Mouse (Mus musculus) thymus, postnatal 36 days (tissue): ENCODE measurements around the gene Hdac11.
A peak's percentile ranks its signal among the peaks of the same experiment; 100 is the strongest.

Experiments
- DNase-seq, 2 experiments: peaks; one replicate each; pipeline ENCODE4 v3.0.0; 2022; ENCODE audit warnings: mixed read lengths in 2 of 2

Gene Hdac11

DNA sequence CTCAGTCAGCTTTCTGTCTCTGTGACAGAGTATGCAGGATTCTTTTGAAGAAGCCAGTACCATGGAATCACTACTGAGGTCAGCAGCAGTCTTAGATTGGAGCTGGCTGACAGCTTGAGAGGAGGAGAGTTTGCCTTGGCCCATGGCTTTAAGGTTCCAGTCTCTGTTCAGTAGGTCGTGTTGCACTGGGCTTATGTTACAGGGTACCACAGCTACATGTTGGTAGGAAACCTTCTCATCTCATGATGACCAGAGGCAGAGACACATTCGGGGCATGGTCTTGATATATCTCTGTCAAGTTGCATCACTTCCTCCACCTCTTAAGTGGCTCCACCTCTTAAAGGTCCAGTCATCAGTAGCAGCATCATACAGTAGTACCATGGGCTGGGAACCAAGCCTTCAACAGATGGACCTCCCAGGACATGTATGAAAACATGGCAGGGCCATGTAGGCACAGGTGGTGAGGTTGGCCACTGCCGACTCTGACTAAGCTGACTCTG lies 15.0 kb downstream of the Hdac11 start:
- no peak for DNase-seq

DNA sequence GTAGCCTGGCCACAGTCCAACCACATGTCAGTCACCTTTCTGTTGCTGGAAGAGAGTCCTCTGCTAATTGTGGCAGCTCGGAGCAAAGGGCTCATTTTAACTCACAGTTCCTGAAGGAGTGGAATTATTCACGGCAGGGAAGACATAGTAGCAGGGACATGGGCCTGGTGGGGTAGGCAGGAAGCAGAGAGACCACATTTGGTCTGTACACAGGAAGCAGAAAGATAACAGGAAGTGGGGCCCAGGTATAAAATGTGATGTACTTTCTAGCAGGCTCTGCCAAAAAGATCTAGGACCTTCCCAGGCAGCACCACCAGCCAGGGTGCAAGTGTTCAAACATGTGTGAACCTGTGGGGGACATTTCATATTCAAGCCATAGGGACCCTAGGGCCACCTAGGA lies 15.9 kb downstream of the Hdac11 start:
- DNase-seq: no peak

- no peak for DNase-seq
Observed at GRCm38 (mm10) chr6:91173221-91173880, 16.9 kb downstream of the Hdac11 start.

GRCm38 (mm10) chr6:91174211-91174610 lies 17.7 kb downstream of the Hdac11 start:
- no peak for DNase-seq

DNA sequence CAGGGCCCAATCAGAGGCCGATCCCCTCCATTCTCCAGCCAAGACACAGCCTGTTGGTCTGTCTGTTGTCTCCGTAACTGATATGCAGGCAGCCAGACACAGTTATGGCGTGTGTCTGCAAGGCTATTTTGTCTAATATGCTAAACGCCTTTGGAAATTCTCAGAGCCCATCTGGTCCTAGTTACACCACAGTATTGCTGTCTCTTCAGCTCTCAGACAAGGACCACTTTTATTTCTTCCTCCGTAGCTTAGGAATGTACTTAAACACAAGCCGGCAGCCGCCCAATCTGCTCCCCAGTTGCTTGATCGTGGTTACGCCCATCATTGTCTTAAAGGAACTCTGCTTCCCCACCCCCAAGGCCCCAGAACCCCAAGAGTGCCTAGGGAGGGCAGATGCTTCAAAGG lies 24.3 kb downstream of the Hdac11 start:
- DNase-seq: no peak

- no peak for DNase-seq
Observed at GRCm38 (mm10) chr6:91181320-91181719, 24.9 kb downstream of the Hdac11 start.

DNA sequence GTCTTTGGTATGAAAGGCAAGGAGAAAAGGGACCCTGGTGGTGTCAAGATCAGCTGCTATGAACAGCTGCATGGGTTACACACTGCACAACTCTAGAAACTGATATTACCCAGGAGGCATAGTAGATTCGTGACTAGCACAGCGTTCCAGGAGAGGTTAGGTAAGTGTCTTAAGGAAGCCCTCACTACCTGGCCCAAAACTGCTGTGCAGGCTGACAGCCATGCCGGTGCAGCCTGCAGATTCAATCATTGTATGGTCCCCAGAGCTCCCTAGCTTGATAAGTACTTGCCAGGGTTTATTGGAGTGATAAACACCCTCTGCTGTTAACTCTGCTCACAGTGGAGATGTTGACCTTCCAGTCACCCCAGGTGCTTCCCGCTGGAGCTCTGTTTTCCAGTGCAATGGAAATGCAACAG lies 25.6 kb downstream of the Hdac11 start:
- no peak for DNase-seq

DNA sequence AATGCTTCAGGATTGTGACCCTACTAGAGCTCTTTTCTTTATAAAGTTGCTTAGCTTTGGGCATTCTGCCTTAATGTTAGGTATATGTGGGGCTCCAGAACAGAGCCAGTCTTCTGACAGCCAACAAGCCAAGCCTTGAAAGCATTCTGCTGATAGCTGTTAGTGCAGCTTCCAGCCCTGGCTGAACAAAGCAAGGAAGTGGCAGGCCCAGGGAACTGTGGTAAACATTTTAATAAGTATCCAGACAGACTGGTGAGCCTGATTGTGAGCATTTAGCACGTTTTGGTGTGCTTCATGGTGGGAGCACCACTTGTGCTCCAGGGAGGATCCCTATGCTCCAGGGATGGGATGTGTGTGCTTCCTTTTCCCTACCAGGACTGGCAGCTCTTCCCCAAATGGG lies 26.6 kb downstream of the Hdac11 start:
- DNase-seq: no peak

- no peak for DNase-seq
Observed at GRCm38 (mm10) chr6:91183980-91184379, 27.5 kb downstream of the Hdac11 start.

DNA sequence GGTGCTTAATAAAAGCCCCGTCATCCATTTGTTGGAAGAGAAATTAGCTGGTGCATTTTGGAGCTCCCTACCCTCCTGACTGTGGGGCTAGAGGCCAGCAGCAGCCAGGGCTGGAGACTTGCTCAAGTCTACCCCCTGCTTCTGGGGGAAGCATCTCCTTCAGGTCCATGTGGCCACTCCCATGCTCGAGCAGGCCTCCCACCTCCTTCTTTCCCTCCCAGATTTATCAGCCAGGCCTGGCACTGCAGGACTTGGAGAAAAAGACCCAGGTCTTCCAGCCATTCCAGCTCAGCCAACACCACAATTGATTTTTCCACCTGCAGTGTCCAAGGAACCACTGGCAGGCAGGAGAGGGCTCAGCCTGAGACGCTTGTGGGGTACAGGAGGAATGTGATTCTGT lies 28.3 kb downstream of the Hdac11 start:
- no peak for DNase-seq

DNA sequence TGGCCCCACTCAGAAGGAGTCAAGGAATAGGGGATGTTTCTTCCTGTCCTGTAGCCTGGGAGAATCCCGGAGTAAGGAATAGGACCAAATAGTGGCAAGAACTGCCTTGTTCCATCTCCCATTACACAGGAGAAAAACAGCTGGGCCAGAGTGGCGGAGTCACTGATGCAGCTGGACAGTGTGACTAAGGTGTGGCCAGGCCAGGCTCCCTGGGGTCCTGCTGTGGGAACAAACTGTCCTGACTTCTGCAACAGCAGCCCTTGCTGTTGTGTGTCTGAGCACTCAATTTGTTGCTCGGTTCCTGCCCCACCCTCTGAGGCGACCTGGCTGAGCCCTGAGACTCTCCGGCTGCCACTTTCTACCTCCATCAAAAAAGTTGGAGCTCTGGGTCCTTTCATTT lies 29.0 kb downstream of the Hdac11 start:
- DNase-seq: no peak

- peak in 1 of 2 experiments; percentile 22 for DNase-seq
Observed at GRCm38 (mm10) chr6:91186161-91186931, 29.9 kb downstream of the Hdac11 start.

DNA sequence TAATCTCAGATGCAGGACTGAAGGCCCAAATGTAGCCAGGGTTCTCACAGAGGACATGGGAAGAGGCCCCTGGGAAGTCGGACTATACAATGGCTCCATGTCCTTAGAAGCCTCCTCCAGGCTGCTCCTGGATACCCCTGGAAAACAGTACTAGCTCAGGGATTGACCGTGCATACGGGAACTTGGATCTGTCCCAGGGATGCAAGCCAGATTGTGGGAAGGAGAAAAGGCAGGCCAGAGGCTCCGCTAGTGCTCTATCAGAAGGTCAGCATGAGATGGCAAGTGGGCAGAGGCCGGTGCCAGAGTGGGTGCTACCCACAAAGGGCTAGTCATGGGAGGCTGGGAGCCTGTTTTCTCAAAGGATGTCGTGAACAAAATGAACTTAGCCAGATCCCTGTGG lies 30.5 kb downstream of the Hdac11 start:
- no peak for DNase-seq

DNA sequence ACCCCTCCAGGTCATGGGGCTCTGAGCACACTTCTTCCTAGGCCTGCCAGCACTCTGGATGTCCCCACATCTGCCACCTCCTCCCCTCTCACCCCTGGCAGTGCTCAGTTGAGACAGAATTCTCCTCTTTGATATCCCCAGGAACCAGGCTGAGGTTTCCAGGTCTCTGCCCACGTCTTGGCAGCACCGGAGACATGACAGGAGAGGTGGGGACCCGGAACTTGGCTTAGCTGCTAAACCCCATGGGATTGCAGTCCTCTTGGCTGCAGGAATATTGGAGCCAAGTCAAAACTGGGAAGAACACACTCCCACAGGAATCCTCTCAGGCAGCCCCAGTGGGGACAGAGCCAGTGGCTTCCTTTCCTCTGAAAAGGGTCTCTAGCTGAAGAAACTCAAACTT lies 31.4 kb downstream of the Hdac11 start:
- no peak for DNase-seq

GRCm38 (mm10) chr6:91189971-91190370 lies 33.5 kb downstream of the Hdac11 start:
- DNase-seq: no peak

DNA sequence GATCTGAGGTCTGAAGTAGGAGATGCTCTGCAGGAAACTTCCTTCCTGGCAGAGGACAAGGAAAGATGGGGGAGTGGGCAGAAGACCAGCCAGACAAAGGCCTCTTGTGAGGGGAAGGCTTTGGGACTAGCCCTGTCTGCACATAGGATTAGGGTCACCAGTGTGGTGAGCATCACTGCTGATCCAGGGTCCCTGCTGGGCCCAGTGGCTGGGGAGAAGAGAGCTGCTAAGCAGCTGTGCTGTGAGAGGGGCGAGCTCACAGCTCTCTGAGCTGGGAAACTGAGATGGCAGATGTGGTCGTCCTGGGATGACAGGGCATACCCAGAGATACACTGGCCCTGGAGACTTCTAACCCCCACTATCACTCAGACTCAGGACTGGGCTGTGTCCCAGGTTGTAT lies 35.0 kb downstream of the Hdac11 start:
- DNase-seq: no peak

GRCm38 (mm10) chr6:91192421-91192820 lies 36.0 kb downstream of the Hdac11 start:
- DNase-seq: no peak

GRCm38 (mm10) chr6:91192851-91193545 lies 36.5 kb downstream of the Hdac11 start:
- no peak for DNase-seq

GRCm38 (mm10) chr6:91198456-91198855 lies 42.0 kb downstream of the Hdac11 start:
- DNase-seq: no peak

GRCm38 (mm10) chr6:91200429-91201188 lies 44.1 kb downstream of the Hdac11 start:
- DNase-seq: no peak

GRCm38 (mm10) chr6:91201881-91202341 lies 45.4 kb downstream of the Hdac11 start:
- DNase-seq: no peak

GRCm38 (mm10) chr6:91202571-91202970 lies 46.1 kb downstream of the Hdac11 start:
- no peak for DNase-seq

GRCm38 (mm10) chr6:91205346-91205745 lies 48.9 kb downstream of the Hdac11 start:
- no peak for DNase-seq
